Mouse (Mus musculus): Measurements from ENCODE around the gene Oxa1l. TPM values are rescaled to one million over a fixed set of nuclear protein-coding genes. Genes with fewer than 3 reads are reported as not detected.

Gene Oxa1l
- polyA plus RNA-seq (2014; fragmentation: Illumina TruSeq; extraction: RNeasy Lipid Tissue Mini Kit (QIAGEN cat#74804); ENCODE audit: low read depth, low replicate concordance): 88.7 TPM

DNA sequence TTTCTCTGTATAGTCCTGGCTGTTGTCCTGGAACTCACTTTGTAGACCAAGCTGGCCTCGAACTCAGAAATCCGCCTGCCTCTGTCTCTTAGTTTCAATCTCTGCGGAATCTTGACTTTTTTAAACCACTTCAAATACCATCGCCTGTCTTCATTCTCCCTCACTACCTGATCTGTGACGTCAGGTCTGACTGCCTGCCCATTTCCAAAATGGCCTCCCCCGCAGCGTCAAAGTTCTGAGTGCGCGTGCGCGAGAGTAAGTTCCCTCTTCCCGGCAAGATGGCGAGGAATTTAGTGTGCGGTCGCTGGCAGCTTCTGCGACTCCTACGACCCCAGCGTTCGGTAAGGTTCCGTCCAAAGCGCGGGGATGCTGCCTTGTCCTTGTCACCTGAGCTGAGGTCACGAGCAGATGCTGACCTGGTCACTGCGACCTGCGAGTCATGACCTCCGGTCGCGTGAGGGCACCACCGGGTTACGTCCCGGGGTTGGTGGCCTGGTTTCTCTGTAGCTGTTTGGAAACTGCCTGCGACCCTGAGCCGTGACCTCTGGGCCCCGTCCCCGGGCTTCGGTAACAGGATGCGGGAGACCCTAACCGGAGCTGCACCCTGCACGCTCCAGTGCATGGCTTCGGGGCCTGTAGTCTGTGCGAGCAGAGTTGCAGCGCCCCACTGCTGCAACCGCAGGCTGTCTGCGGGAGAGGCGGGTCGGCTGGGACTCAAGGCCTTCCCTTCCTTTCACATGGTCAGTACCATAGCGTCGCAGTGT, at the start of gene Oxa1l:
Gene Oxa1l (plus strand): TSS at position 258 of the 764 bp plus-strand sequence.

DNA sequence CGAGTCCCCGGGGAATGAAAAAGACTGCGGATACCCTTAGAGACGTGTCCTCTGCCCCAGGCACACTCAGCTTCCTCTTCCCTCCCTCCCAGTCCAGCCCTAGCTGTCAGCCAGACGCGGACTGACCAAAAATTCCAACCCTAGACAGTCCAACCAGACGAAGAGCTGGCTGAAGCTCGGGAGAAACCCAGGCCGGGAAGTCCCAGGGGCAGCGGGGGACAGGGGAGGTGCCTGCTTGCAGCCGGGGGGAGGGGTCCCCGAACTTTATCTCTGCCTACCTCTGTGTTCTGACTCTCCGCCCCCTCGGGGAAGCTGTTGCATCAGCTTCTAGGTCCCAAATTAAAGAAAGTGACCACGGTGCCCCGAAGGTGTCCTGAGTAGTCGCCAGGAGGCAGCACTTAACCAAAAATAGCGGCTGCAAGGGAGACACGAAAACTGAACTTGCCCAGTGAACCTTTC, 57.0 kb downstream of the Oxa1l start, which contains the start of gene Slc7a7:
Gene Slc7a7 (minus strand): TSS at position 158 of the 459 bp plus-strand sequence.

Other genes with a start within 250 kb of the Oxa1l start
- gene Dad1, start 106.7 kb upstream of the Oxa1l start, polyA plus RNA-seq (2014; fragmentation: Illumina TruSeq; extraction: RNeasy Lipid Tissue Mini Kit (QIAGEN cat#74804); ENCODE audit: low read depth, low replicate concordance): 110 TPM
- gene Abhd4, start 106.6 kb upstream of the Oxa1l start, polyA plus RNA-seq (2014; fragmentation: Illumina TruSeq; extraction: RNeasy Lipid Tissue Mini Kit (QIAGEN cat#74804); ENCODE audit: low read depth, low replicate concordance): 50.5 TPM
- not detected for gene Olfr49, start 75.9 kb upstream of the Oxa1l start, polyA plus RNA-seq (2014; fragmentation: Illumina TruSeq; extraction: RNeasy Lipid Tissue Mini Kit (QIAGEN cat#74804); ENCODE audit: low read depth, low replicate concordance)
- gene Slc7a7, start 56.9 kb downstream of the Oxa1l start, polyA plus RNA-seq (2014; fragmentation: Illumina TruSeq; extraction: RNeasy Lipid Tissue Mini Kit (QIAGEN cat#74804); ENCODE audit: low read depth, low replicate concordance): 13.5 TPM
- 135 TPM for gene Mrpl52, start 66.1 kb downstream of the Oxa1l start, polyA plus RNA-seq (2014; fragmentation: Illumina TruSeq; extraction: RNeasy Lipid Tissue Mini Kit (QIAGEN cat#74804); ENCODE audit: low read depth, low replicate concordance)
- gene Mmp14, start 70.8 kb downstream of the Oxa1l start, polyA plus RNA-seq (2014; fragmentation: Illumina TruSeq; extraction: RNeasy Lipid Tissue Mini Kit (QIAGEN cat#74804); ENCODE audit: low read depth, low replicate concordance): 17.9 TPM
- 37.3 TPM for gene Lrp10, start 103.3 kb downstream of the Oxa1l start, polyA plus RNA-seq (2014; fragmentation: Illumina TruSeq; extraction: RNeasy Lipid Tissue Mini Kit (QIAGEN cat#74804); ENCODE audit: low read depth, low replicate concordance)
- not detected for gene Rem2, start 115.3 kb downstream of the Oxa1l start, polyA plus RNA-seq (2014; fragmentation: Illumina TruSeq; extraction: RNeasy Lipid Tissue Mini Kit (QIAGEN cat#74804); ENCODE audit: low read depth, low replicate concordance)
- gene Prmt5, start 156.7 kb downstream of the Oxa1l start, polyA plus RNA-seq (2014; fragmentation: Illumina TruSeq; extraction: RNeasy Lipid Tissue Mini Kit (QIAGEN cat#74804); ENCODE audit: low read depth, low replicate concordance): 33.3 TPM
- 4.4 TPM for gene Haus4, start 193.8 kb downstream of the Oxa1l start, polyA plus RNA-seq (2014; fragmentation: Illumina TruSeq; extraction: RNeasy Lipid Tissue Mini Kit (QIAGEN cat#74804); ENCODE audit: low read depth, low replicate concordance)
- 6.6 TPM for gene Ajuba, start 216.7 kb downstream of the Oxa1l start, polyA plus RNA-seq (2014; fragmentation: Illumina TruSeq; extraction: RNeasy Lipid Tissue Mini Kit (QIAGEN cat#74804); ENCODE audit: low read depth, low replicate concordance)
- 4.7 TPM for gene 4931414P19Rik, start 245.2 kb downstream of the Oxa1l start, polyA plus RNA-seq (2014; fragmentation: Illumina TruSeq; extraction: RNeasy Lipid Tissue Mini Kit (QIAGEN cat#74804); ENCODE audit: low read depth, low replicate concordance)